Mouse (Mus musculus): ENCODE measurements at regions not wholly inside any gene's neighbourhood (a gene's known extent, or its start where the extent isn't known, plus 50 kb on each side); places are given as distances from the start of the nearest gene placed in this dataset.

DNA sequence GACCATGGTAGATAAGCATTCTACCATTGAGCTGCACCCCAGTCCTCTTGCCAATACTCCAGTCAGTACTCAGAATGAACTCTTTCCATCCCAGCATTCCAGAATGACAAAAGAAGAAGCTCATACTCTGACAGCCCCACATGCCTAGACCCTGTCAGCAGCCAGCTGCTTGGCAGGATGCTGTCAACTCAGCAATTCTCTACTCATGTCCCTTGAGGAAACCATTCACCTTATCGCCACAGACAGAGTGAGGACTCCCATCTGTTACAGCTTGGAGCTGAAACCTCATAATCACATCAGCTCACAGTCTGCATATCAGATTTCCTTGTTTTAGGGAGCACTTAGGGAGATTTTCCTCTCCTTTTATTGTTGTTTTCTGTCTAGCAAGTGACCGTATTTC, 420.5 kb upstream of the Plxna2 start:
- Histone ChIP-seq H3K36me3 (replicated peaks) (no peaks in the 10 kb centered on the region), H3K9me3 (replicated peaks) (no peaks in the 10 kb centered on the region), H3K4me1 (ENCODE audit: insufficient read depth, low read depth, low read length) (no peaks in the 10 kb centered on the region), H3K27me3 (ENCODE audit: insufficient read depth, low read length) (no peaks in the 10 kb centered on the region), H3K4me3 (ENCODE audit: low read depth, low read length) (no peak overlapping the region)
- ATAC-seq (ENCODE audit: extremely low read depth, insufficient number of reproducible peaks, low FRiP score, poor library complexity, severe bottlenecking) (no peak), DNase-seq (ENCODE audit: low spot score) (no peak)
- TF ChIP-seq POLR2AphosphoS5 (IDR thresholded peaks at IDR 0.05; ENCODE audit: insufficient replicate concordance, low read depth, low read length) (no peak), GATA1 (IDR thresholded peaks at IDR 0.05; ENCODE audit: borderline replicate concordance, low read length) (no peak), TAL1 (conservative IDR thresholded peaks at IDR 0.05; ENCODE audit: low read depth, low read length) (no peak), CTCF (IDR thresholded peaks at IDR 0.05; ENCODE audit: low read depth, low read length) (no peak), GATA2 (IDR thresholded peaks at IDR 0.05; ENCODE audit: borderline replicate concordance, low read depth, low read length) (no peak)

- no peaks in the 10 kb centered on the region for H3K36me3 ChIP-seq (replicated peaks)
- no peaks in the 10 kb centered on the region for H3K4me1 ChIP-seq (ENCODE audit: insufficient read depth, low read depth, low read length)
- TF ChIP-seq POLR2AphosphoS5 (IDR thresholded peaks at IDR 0.05; ENCODE audit: insufficient replicate concordance, low read depth, low read length) (no peak), GATA2 (IDR thresholded peaks at IDR 0.05; ENCODE audit: borderline replicate concordance, low read depth, low read length) (no peak), GATA1 (IDR thresholded peaks at IDR 0.05; ENCODE audit: borderline replicate concordance, low read length) (no peak), TAL1 (conservative IDR thresholded peaks at IDR 0.05; ENCODE audit: low read depth, low read length) (no peak), CTCF (IDR thresholded peaks at IDR 0.05; ENCODE audit: low read depth, low read length) (no peak)
- H3K27me3 ChIP-seq (ENCODE audit: insufficient read depth, low read length): no peaks in the 10 kb centered on the region
- no peaks in the 10 kb centered on the region for H3K9me3 ChIP-seq (replicated peaks)
- DNase-seq (ENCODE audit: low spot score) (no peak), ATAC-seq (ENCODE audit: extremely low read depth, insufficient number of reproducible peaks, low FRiP score, poor library complexity, severe bottlenecking) (no peak)
- H3K4me3 ChIP-seq (ENCODE audit: low read depth, low read length): no peak overlapping the region
These were observed 435.7 kb upstream of the Plxna2 start for GRCm38 (mm10) chr1:194182293-194182692.

DNA sequence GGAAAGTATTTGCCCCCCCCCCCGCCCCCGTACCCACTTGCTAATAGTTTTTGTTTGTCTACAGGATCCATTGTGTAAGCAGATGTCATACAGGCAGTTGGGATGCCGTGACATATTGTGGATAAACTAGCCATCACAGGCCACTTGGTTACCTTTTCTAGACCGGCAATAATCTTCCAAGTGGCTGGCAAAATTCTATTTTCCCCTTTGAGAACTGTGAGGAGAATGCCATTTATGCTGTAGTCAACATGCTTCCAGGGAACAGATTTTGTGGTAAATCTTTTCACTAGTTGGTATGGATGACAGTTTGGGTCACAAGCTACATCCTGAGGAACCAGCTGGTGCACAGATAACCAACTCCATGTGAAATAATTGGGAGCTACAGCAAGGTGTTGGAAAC, 456.5 kb upstream of the Plxna2 start:
- ATAC-seq (ENCODE audit: extremely low read depth, insufficient number of reproducible peaks, low FRiP score, poor library complexity, severe bottlenecking): no peak
- no peak overlapping the region for H3K4me3 ChIP-seq (ENCODE audit: low read depth, low read length)
- DNase-seq (ENCODE audit: low spot score): no peak
- no peaks in the 10 kb centered on the region for H3K4me1 ChIP-seq (ENCODE audit: insufficient read depth, low read depth, low read length)
- H3K36me3 ChIP-seq (replicated peaks): no peaks in the 10 kb centered on the region
- no peaks in the 10 kb centered on the region for H3K9me3 ChIP-seq (replicated peaks)
- TF ChIP-seq POLR2AphosphoS5 (IDR thresholded peaks at IDR 0.05; ENCODE audit: insufficient replicate concordance, low read depth, low read length) (no peak), CTCF (IDR thresholded peaks at IDR 0.05; ENCODE audit: low read depth, low read length) (no peak), GATA1 (IDR thresholded peaks at IDR 0.05; ENCODE audit: borderline replicate concordance, low read length) (no peak), TAL1 (conservative IDR thresholded peaks at IDR 0.05; ENCODE audit: low read depth, low read length) (no peak), GATA2 (IDR thresholded peaks at IDR 0.05; ENCODE audit: borderline replicate concordance, low read depth, low read length) (no peak)
- H3K27me3 ChIP-seq (ENCODE audit: insufficient read depth, low read length): no peaks in the 10 kb centered on the region

GRCm38 (mm10) chr1:194160761-194161461, 457.1 kb upstream of the Plxna2 start:
- Histone ChIP-seq H3K4me1 (ENCODE audit: insufficient read depth, low read depth, low read length) (no peaks in the 10 kb centered on the region), H3K36me3 (replicated peaks) (no peaks in the 10 kb centered on the region), H3K9me3 (replicated peaks) (no peaks in the 10 kb centered on the region), H3K27me3 (ENCODE audit: insufficient read depth, low read length) (no peaks in the 10 kb centered on the region), H3K4me3 (ENCODE audit: low read depth, low read length) (no peak overlapping the region)
- DNase-seq (ENCODE audit: low spot score): no peak
- ATAC-seq (ENCODE audit: extremely low read depth, insufficient number of reproducible peaks, low FRiP score, poor library complexity, severe bottlenecking): no peak
- TF ChIP-seq GATA1 (IDR thresholded peaks at IDR 0.05; ENCODE audit: borderline replicate concordance, low read length): no peak
- no peak for TF ChIP-seq POLR2AphosphoS5 (IDR thresholded peaks at IDR 0.05; ENCODE audit: insufficient replicate concordance, low read depth, low read length)

- H3K4me1 ChIP-seq (ENCODE audit: insufficient read depth, low read depth, low read length): no peaks in the 10 kb centered on the region
- ATAC-seq (ENCODE audit: extremely low read depth, insufficient number of reproducible peaks, low FRiP score, poor library complexity, severe bottlenecking) (no peak), DNase-seq (ENCODE audit: low spot score) (no peak)
- no peak for TF ChIP-seq TAL1 (conservative IDR thresholded peaks at IDR 0.05; ENCODE audit: low read depth, low read length)
- TF ChIP-seq GATA1 (IDR thresholded peaks at IDR 0.05; ENCODE audit: borderline replicate concordance, low read length): no peak
- no peak for TF ChIP-seq CTCF (IDR thresholded peaks at IDR 0.05; ENCODE audit: low read depth, low read length)
- H3K4me3 ChIP-seq (ENCODE audit: low read depth, low read length): no peak overlapping the region
- H3K36me3 ChIP-seq (replicated peaks): no peaks in the 10 kb centered on the region
- H3K9me3 ChIP-seq (replicated peaks): no peaks in the 10 kb centered on the region
- H3K27me3 ChIP-seq (ENCODE audit: insufficient read depth, low read length): no peaks in the 10 kb centered on the region
These were observed 460.8 kb upstream of the Plxna2 start for GRCm38 (mm10) chr1:194157268-194157667.

GRCm38 (mm10) chr1:194148416-194149364, 469.3 kb upstream of the Plxna2 start:
- no peaks in the 10 kb centered on the region for H3K36me3 ChIP-seq (replicated peaks)
- no peaks in the 10 kb centered on the region for H3K4me1 ChIP-seq (ENCODE audit: insufficient read depth, low read depth, low read length)
- H3K4me3 ChIP-seq (ENCODE audit: low read depth, low read length): no peak overlapping the region
- ATAC-seq (ENCODE audit: extremely low read depth, insufficient number of reproducible peaks, low FRiP score, poor library complexity, severe bottlenecking) (no peak), DNase-seq (ENCODE audit: low spot score) (no peak)
- H3K27me3 ChIP-seq (ENCODE audit: insufficient read depth, low read length): no peaks in the 10 kb centered on the region
- no peak for TF ChIP-seq GATA1 (IDR thresholded peaks at IDR 0.05; ENCODE audit: borderline replicate concordance, low read length)
- no peak for TF ChIP-seq TAL1 (conservative IDR thresholded peaks at IDR 0.05; ENCODE audit: low read depth, low read length)
- TF ChIP-seq GATA2 (IDR thresholded peaks at IDR 0.05; ENCODE audit: borderline replicate concordance, low read depth, low read length): no peak
- no peak for TF ChIP-seq POLR2AphosphoS5 (IDR thresholded peaks at IDR 0.05; ENCODE audit: insufficient replicate concordance, low read depth, low read length)
- no peak for TF ChIP-seq CTCF (IDR thresholded peaks at IDR 0.05; ENCODE audit: low read depth, low read length)
- H3K9me3 ChIP-seq (replicated peaks): no peaks in the 10 kb centered on the region
